In genomic region chr1:88506412-88506811, GRCm38 (mm10) we compare ENCODE assay signal across 30 mouse cellular contexts. TPM values are rescaled to one million over a fixed set of nuclear protein-coding genes. Genes with fewer than 3 reads are reported as not detected.
DNase-seq lines count a peak whose midpoint lies in the region; ATAC-seq and TF ChIP-seq lines count a peak whose summit lies in the region.
"Had no signal": no experiment of that assay in that cellular context is flagged by ENCODE, and none has a peak within 500 bp of the region (broad histone marks: within the 10 kb centered on the region; RNA-seq: fewer than 3 reads in every experiment).

No protein-coding gene starts in this region.

- no peaks in the 10 kb centered on the region for H3K27me3 ChIP-seq in hindbrain, postnatal 0 days (ENCODE audit: insufficient read depth, low read length)
- no peaks in the 10 kb centered on the region for H3K27me3 ChIP-seq in forebrain, embryonic 11.5 days (ENCODE audit: control insufficient read depth, insufficient read depth, low read length)
- H3K27me3 ChIP-seq: heart, embryonic 13.5 days; hindbrain, embryonic 12.5 days; liver, embryonic 13.5 days; stomach, embryonic 15.5 days had no signal

- TF ChIP-seq CTCF in hindbrain, postnatal 0 days (IDR thresholded peaks at IDR 0.05; ENCODE audit: low read depth) = no peak

- H3K9me3 ChIP-seq in hindbrain, postnatal 0 days (ENCODE audit: low read length) = no peaks in the 10 kb centered on the region
- H3K9me3 ChIP-seq in forebrain, embryonic 11.5 days (ENCODE audit: control insufficient read depth, low read length) = no peaks in the 10 kb centered on the region
- H3K9me3 ChIP-seq: embryonic facial prominence, embryonic 10.5 days; heart, embryonic 13.5 days; hindbrain, embryonic 12.5 days; liver, embryonic 13.5 days; midbrain, embryonic 12.5 days; stomach, embryonic 15.5 days had no signal

- no peak overlapping the region for H3K9ac ChIP-seq in hindbrain, postnatal 0 days (replicated peaks; ENCODE audit: low read length)
- no peak overlapping the region for H3K9ac ChIP-seq in forebrain, embryonic 11.5 days (ENCODE audit: low read length)
- H3K9ac ChIP-seq: forebrain, postnatal 0 days; heart, embryonic 13.5 days; hindbrain, embryonic 12.5 days; liver, embryonic 13.5 days; midbrain, embryonic 12.5 days; stomach, embryonic 15.5 days had no signal

- no peaks in the 10 kb centered on the region for H3K36me3 ChIP-seq in hindbrain, postnatal 0 days (ENCODE audit: insufficient read depth, low read length)
- no peaks in the 10 kb centered on the region for H3K36me3 ChIP-seq in forebrain, embryonic 11.5 days (ENCODE audit: control insufficient read depth, insufficient read depth, low read length)
- H3K36me3 ChIP-seq: embryonic facial prominence, embryonic 10.5 days; heart, embryonic 13.5 days; hindbrain, embryonic 12.5 days; liver, embryonic 13.5 days; midbrain, embryonic 12.5 days; stomach, embryonic 15.5 days had no signal

- H3K27ac ChIP-seq in hindbrain, postnatal 0 days = no peak overlapping the region
- no peak overlapping the region for H3K27ac ChIP-seq in forebrain, embryonic 11.5 days (ENCODE audit: low read depth, low read length)
- H3K27ac ChIP-seq: heart, embryonic 13.5 days; hindbrain, embryonic 12.5 days; layer of hippocampus, adult 2 months; liver, embryonic 13.5 days; midbrain, embryonic 12.5 days had no signal

- H3K4me3 ChIP-seq in hindbrain, postnatal 0 days (ENCODE audit: low read length) = no peak overlapping the region
- H3K4me3 ChIP-seq in forebrain, embryonic 11.5 days (ENCODE audit: low read depth, low read length) = no peak overlapping the region
- H3K4me3 ChIP-seq: embryonic facial prominence, embryonic 10.5 days; heart, embryonic 13.5 days; hindbrain, embryonic 12.5 days; layer of hippocampus, adult 2 months; liver, embryonic 13.5 days; midbrain, embryonic 12.5 days; stomach, embryonic 15.5 days had no signal

- 90% methylated on average over 5 of the region's 5 CpGs for WGBS in hindbrain, postnatal 0 days
- WGBS in forebrain, embryonic 11.5 days = 85% methylated on average over 5 of the region's 5 CpGs

- H3K4me2 ChIP-seq in hindbrain, postnatal 0 days (ENCODE audit: low read depth, low read length) = no peak overlapping the region
- H3K4me2 ChIP-seq in forebrain, embryonic 11.5 days (ENCODE audit: low read depth, low read length, severe bottlenecking) = no peak overlapping the region
- H3K4me2 ChIP-seq: heart, embryonic 13.5 days; hindbrain, embryonic 12.5 days; liver, embryonic 13.5 days; midbrain, embryonic 12.5 days; stomach, embryonic 15.5 days had no signal

- ATAC-seq in neutrophil, adult 5-6 weeks (ENCODE audit: extremely low read depth, insufficient number of reproducible peaks, low FRiP score, poor library complexity, severe bottlenecking) = 0 out of 2 replicates have a peak, but pooled peaks have one; percentile 30
- ATAC-seq in hindbrain, postnatal 0 days = no peak
- no peak for ATAC-seq in forebrain, embryonic 11.5 days (replicated peaks; ENCODE audit: low FRiP score)
- ATAC-seq: forebrain, postnatal 0 days had no signal

- peak; percentile 71 for DNase-seq in CD4-positive helper T cell, adult 2 months (ENCODE audit: low read depth, low spot score)
- DNase-seq in CD8-positive naive resting alpha-beta T cell, adult 2 months (ENCODE audit: low read depth in 2 of 2, low spot score in 2 of 2) = peak; percentile 54 to 65
- peak; percentile 63 for DNase-seq in thymus, postnatal 25 days
- DNase-seq in layer of hippocampus, adult 9-11 months = no peak
- no peak for DNase-seq in hindbrain, postnatal 0 days (ENCODE audit: low spot score)
- no peak for DNase-seq in forebrain, embryonic 11.5 days (ENCODE audit: low spot score)
- DNase-seq: adrenal gland, postnatal 25 days; forebrain, postnatal 0 days; gastrocnemius, postnatal 25 days; heart, adult 18-20 months; kidney, adult 2 months; kidney, postnatal 14 days; layer of hippocampus, postnatal 36 days; liver, embryonic 13.5 days; lung, adult 2 months; lung, postnatal 14 days; right cerebral cortex, postnatal 14 days; spleen, adult 18-20 months had no signal

- peaks cover 7% of the 10 kb centered on the region; the same call in 1 of the 2 replicates for H3K4me1 ChIP-seq in hindbrain, postnatal 0 days (ENCODE audit: insufficient read depth, low read length)
- H3K4me1 ChIP-seq in forebrain, embryonic 11.5 days (replicated peaks; ENCODE audit: control insufficient read depth, insufficient read depth, low read length) = peaks cover 3% of the 10 kb centered on the region; the same call in 1 of the 2 replicates

RNA-seq across cellular contexts. Expression of gene Glrp1, which starts 3.5 kb away (rescaled TPM):
- total RNA-seq in neutrophil, adult 5-6 weeks (2017) = 0.25 TPM in 1 of 2 replicates, not detected in the other
- not detected in 2 replicates for total RNA-seq in hindbrain, postnatal 0 days (2014; rRNA removed)
- not detected in 2 replicates for polyA plus RNA-seq in hindbrain, postnatal 0 days (2015; fragmentation: Nextera tagmentation; extraction: Ambion mirVana)
- polyA plus RNA-seq in forebrain, embryonic 11.5 days (2014; fragmentation: Nextera tagmentation; extraction: Ambion mirVana) = not detected in 2 replicates
- total RNA-seq: adrenal gland, postnatal 25 days; gastrocnemius, postnatal 25 days; heart, postnatal 25 days; layer of hippocampus, adult 2 months; layer of hippocampus, postnatal 36 days; left cerebral cortex, postnatal 25 days had no signal
- polyA plus RNA-seq: hindbrain, embryonic 12.5 days; intestine, embryonic 14.5 days; kidney, adult 2 months; limb, embryonic 14.5 days; midbrain, embryonic 12.5 days; stomach, embryonic 15.5 days; urinary bladder, adult 2 months had no signal

Comparison
In these comparisons a context has a peak if more than half of its experiments do, and no peak if none do; other contexts are left out.
1. DNase-seq: peak in CD4-positive helper T cell, adult 2 months (single experiment), CD8-positive naive resting alpha-beta T cell, adult 2 months (2 of 2) and thymus, postnatal 25 days (single experiment); none in layer of hippocampus, adult 9-11 months (single experiment), hindbrain, postnatal 0 days (single experiment) and forebrain, embryonic 11.5 days (single experiment).